Mouse (Mus musculus) thymus, postnatal 0 days (tissue): Measurements from ENCODE around the gene Impdh1. TPM values are rescaled to one million over a fixed set of nuclear protein-coding genes. Genes with fewer than 3 reads are reported as not detected.
"Not testable (repeated sequence)": the region's sequence is repeated elsewhere in the genome, so short reads cannot be mapped to it uniquely, and the experiment has no call there.

Experiments
- DNase-seq: peaks from one replicate; pipeline ENCODE4 v3.0.0-alpha.2; 2015; ENCODE audit warnings: low spot score
- polyA plus RNA-seq: library from polyadenylated mRNA; unstranded; fragments of >200 nt; fragmentation: Nextera tagmentation; extraction: Ambion mirVana; gene quantifications from 2 replicates; pipeline ENCODE4 v1.2.1, GENCODE M21; 2015

Impdh1 gene
- polyA plus RNA-seq, 1 experiment from 2014 or later: 138 TPM

GRCm38 (mm10) chr6:29187936-29188335 is 28.2 kb downstream of the Impdh1 start:
- DNase-seq: no peak

GRCm38 (mm10) chr6:29179843-29180242 is 36.3 kb downstream of the Impdh1 start:
- DNase-seq: no peak

- peak; percentile 16 for DNase-seq
Observed at GRCm38 (mm10) chr6:29178888-29179658, 37.1 kb downstream of the Impdh1 start, which contains the start of gene Prrt4. Gene Prrt4 (minus strand): TSS chr6:29179584.

GRCm38 (mm10) chr6:29177901-29178879 is 38.0 kb downstream of the Impdh1 start:
- DNase-seq: no peak

- DNase-seq: no peak
Observed at GRCm38 (mm10) chr6:29175113-29175512, 41.1 kb downstream of the Impdh1 start.

- no peak for DNase-seq
Observed at GRCm38 (mm10) chr6:29174368-29174767, 41.8 kb downstream of the Impdh1 start.

- peak; percentile 64 for DNase-seq
Observed at GRCm38 (mm10) chr6:29170952-29171388, 45.2 kb downstream of the Impdh1 start.

GRCm38 (mm10) chr6:29170063-29170921 is 45.9 kb downstream of the Impdh1 start:
- DNase-seq: peak; percentile 76

GRCm38 (mm10) chr6:29169675-29170062 is 46.5 kb downstream of the Impdh1 start:
- DNase-seq: no peak

- DNase-seq: no peak
Observed at GRCm38 (mm10) chr6:29168871-29169270, 47.3 kb downstream of the Impdh1 start.

GRCm38 (mm10) chr6:29166196-29166595 is 50.0 kb downstream of the Impdh1 start:
- DNase-seq: peak; percentile 69

GRCm38 (mm10) chr6:29164314-29165244 is 51.6 kb downstream of the Impdh1 start, which contains the start of gene Rbm28:
Gene Rbm28 (minus strand): TSS chr6:29165006.
- peak; percentile 92 for DNase-seq

- DNase-seq: not testable (repeated sequence)
Observed at GRCm38 (mm10) chr6:29161291-29161690, 54.9 kb downstream of the Impdh1 start.

- DNase-seq: no peak
Observed at GRCm38 (mm10) chr6:29160786-29161185, 55.4 kb downstream of the Impdh1 start.

- DNase-seq: no peak
Observed at GRCm38 (mm10) chr6:29156326-29156725, 59.8 kb downstream of the Impdh1 start.
